Mouse (Mus musculus) midbrain, embryonic 13.5 days (tissue): ENCODE measurements around the gene Gp1bb. TPM values are rescaled to one million over a fixed set of nuclear protein-coding genes. Genes with fewer than 3 reads are reported as not detected.

ENCODE experiments used
- polyA plus RNA-seq: library from polyadenylated mRNA; unstranded; fragments of >200 nt; fragmentation: Nextera tagmentation; extraction: Ambion mirVana; gene quantifications from 2 replicates; pipeline ENCODE4 v1.2.1, GENCODE M21; 2015

Gene Gp1bb
- polyA plus RNA-seq, 1 experiment from 2014 or later, result 10.5 TPM

Other genes with a start within 250 kb of the Gp1bb start
- 25.9 and 28.6 TPM in 2 replicates for gene Txnrd2, start 196.0 kb downstream of the Gp1bb start, polyA plus RNA-seq
- 75.7 and 78.8 TPM in 2 replicates for gene Comt, start 195.6 kb downstream of the Gp1bb start, polyA plus RNA-seq
- gene Gnb1l, start 123.7 kb downstream of the Gp1bb start, polyA plus RNA-seq, result 12.9 and 16.0 TPM in 2 replicates
- 3.9 and 4.5 TPM in 2 replicates for gene Rtl10, start 123.5 kb downstream of the Gp1bb start, polyA plus RNA-seq
- gene Tbx1, start 31.7 kb downstream of the Gp1bb start, polyA plus RNA-seq, result 0.34 and 0.71 TPM in 2 replicates
- 16.5 and 18.3 TPM in 2 replicates for gene Gm49601, start 4.0 kb upstream of the Gp1bb start, polyA plus RNA-seq
- 149 and 151 TPM in 2 replicates for gene Sept5, start 7.6 kb upstream of the Gp1bb start, polyA plus RNA-seq
- 59.1 and 68.2 TPM in 2 replicates for gene Cldn5, start 154.4 kb upstream of the Gp1bb start, polyA plus RNA-seq
- gene Ufd1, start 189.4 kb upstream of the Gp1bb start, polyA plus RNA-seq, result 112 and 121 TPM in 2 replicates
- 17.4 and 18.5 TPM in 2 replicates for gene Cdc45, start 189.6 kb upstream of the Gp1bb start, polyA plus RNA-seq
- 35.5 and 38.4 TPM in 2 replicates for gene 2510002D24Rik, start 214.2 kb upstream of the Gp1bb start, polyA plus RNA-seq
- 0.23 TPM in 1 of 2 replicates, not detected in the other for gene Gm28539, start 214.2 kb upstream of the Gp1bb start, polyA plus RNA-seq